Mouse (Mus musculus) B cell, adult 62 days (primary cell): ENCODE measurements around the gene Arhgap6. TPM values are rescaled to one million over a fixed set of nuclear protein-coding genes. Genes with fewer than 3 reads are reported as not detected.

Experiments used
- total RNA-seq: library from RNA; stranded (reverse); gene quantifications from 4 replicates; pipeline ENCODE4 v1.2.4, GENCODE M21; 2023

Gene Arhgap6
- 5.7 to 6.6 TPM (median 6.2 TPM) in 4 replicates for total RNA-seq

GRCm38 (mm10) chrX:168794974-168795858 lies at the start of gene Arhgap6:
Gene Arhgap6 (plus strand): TSS chrX:168795099.

GRCm38 (mm10) chrX:169187100-169187499 lies 392.2 kb downstream of the Arhgap6 start, which contains the start of gene Amelx:
Gene Amelx (minus strand): TSS chrX:169187200.

GRCm38 (mm10) chrX:169319945-169320667 lies 525.2 kb downstream of the Arhgap6 start, which contains the start of gene Hccs:
Gene Hccs (minus strand): TSS chrX:169320372.

Other genes with a start within 250 kb of the Arhgap6 start
- not detected in 4 replicates for gene Frmpd4, start 217.9 kb upstream of the Arhgap6 start, total RNA-seq
- gene Msl3, start 121.2 kb upstream of the Arhgap6 start, total RNA-seq: 34.3 to 37.4 TPM (median 35.5 TPM) in 4 replicates